Mouse (Mus musculus): Measurements from ENCODE around the gene Dnajc15. TPM values are rescaled to one million over a fixed set of nuclear protein-coding genes. Genes with fewer than 3 reads are reported as not detected.

Gene Dnajc15
- total RNA-seq (2017): 36.6 and 67.0 TPM in 2 replicates

GRCm38 (mm10) chr14:77874304-77875241 is at the start of gene Dnajc15:
TSS of gene Dnajc15 (minus strand) at chr14:77875125.
- peak; percentile 85 for ATAC-seq (replicated peaks; ENCODE audit: low read depth, poor library complexity, severe bottlenecking)

- ATAC-seq (replicated peaks; ENCODE audit: low read depth, poor library complexity, severe bottlenecking): no peak
Measured at GRCm38 (mm10) chr14:77923076-77923865, 48.3 kb upstream of the Dnajc15 start.

- no peak for ATAC-seq (replicated peaks; ENCODE audit: low read depth, poor library complexity, severe bottlenecking)
Measured at GRCm38 (mm10) chr14:77921641-77922040, 46.7 kb upstream of the Dnajc15 start.

GRCm38 (mm10) chr14:77915776-77916175 is 40.9 kb upstream of the Dnajc15 start:
- ATAC-seq (replicated peaks; ENCODE audit: low read depth, poor library complexity, severe bottlenecking): no peak

- no peak for ATAC-seq (replicated peaks; ENCODE audit: low read depth, poor library complexity, severe bottlenecking)
Measured at GRCm38 (mm10) chr14:77906586-77906985, 31.7 kb upstream of the Dnajc15 start.

- ATAC-seq (replicated peaks; ENCODE audit: low read depth, poor library complexity, severe bottlenecking): no peak
Measured at GRCm38 (mm10) chr14:77905466-77905865, 30.5 kb upstream of the Dnajc15 start.

- ATAC-seq (replicated peaks; ENCODE audit: low read depth, poor library complexity, severe bottlenecking): peak; percentile 89
Measured at GRCm38 (mm10) chr14:77904171-77904762, 29.3 kb upstream of the Dnajc15 start, which contains the start of gene Epsti1. TSS of gene Epsti1 (plus strand) at chr14:77904239.

- ATAC-seq (replicated peaks; ENCODE audit: low read depth, poor library complexity, severe bottlenecking): no peak
Measured at GRCm38 (mm10) chr14:77902541-77902940, 27.6 kb upstream of the Dnajc15 start.

GRCm38 (mm10) chr14:77895951-77896350 is 21.0 kb upstream of the Dnajc15 start:
- no peak for ATAC-seq (replicated peaks; ENCODE audit: low read depth, poor library complexity, severe bottlenecking)

- no peak for ATAC-seq (replicated peaks; ENCODE audit: low read depth, poor library complexity, severe bottlenecking)
Measured at GRCm38 (mm10) chr14:77889911-77890310, 15.0 kb upstream of the Dnajc15 start.

- 0 out of 2 replicates have a peak, but pooled peaks have one; percentile 22 for ATAC-seq (replicated peaks; ENCODE audit: low read depth, poor library complexity, severe bottlenecking)
Measured at GRCm38 (mm10) chr14:77886941-77887340, 12.0 kb upstream of the Dnajc15 start.

- ATAC-seq (replicated peaks; ENCODE audit: low read depth, poor library complexity, severe bottlenecking): no peak
Measured at GRCm38 (mm10) chr14:77886376-77886775, 11.5 kb upstream of the Dnajc15 start.

GRCm38 (mm10) chr14:77882669-77883068 is 7.7 kb upstream of the Dnajc15 start:
- no peak for ATAC-seq (replicated peaks; ENCODE audit: low read depth, poor library complexity, severe bottlenecking)

GRCm38 (mm10) chr14:77881998-77882397 is 7.1 kb upstream of the Dnajc15 start:
- ATAC-seq (replicated peaks; ENCODE audit: low read depth, poor library complexity, severe bottlenecking): no peak

- ATAC-seq (replicated peaks; ENCODE audit: low read depth, poor library complexity, severe bottlenecking): peak; percentile 73
Measured at GRCm38 (mm10) chr14:77877876-77878275, 3.0 kb upstream of the Dnajc15 start.

GRCm38 (mm10) chr14:77876199-77876598 is 1.3 kb upstream of the Dnajc15 start:
- no peak for ATAC-seq (replicated peaks; ENCODE audit: low read depth, poor library complexity, severe bottlenecking)

GRCm38 (mm10) chr14:77871380-77871975 is 3.4 kb downstream of the Dnajc15 start:
- peak; percentile 61 for ATAC-seq (replicated peaks; ENCODE audit: low read depth, poor library complexity, severe bottlenecking)

- no peak for ATAC-seq (replicated peaks; ENCODE audit: low read depth, poor library complexity, severe bottlenecking)
Measured at GRCm38 (mm10) chr14:77870926-77871325, 4.0 kb downstream of the Dnajc15 start.

GRCm38 (mm10) chr14:77867601-77868000 is 7.3 kb downstream of the Dnajc15 start:
- no peak for ATAC-seq (replicated peaks; ENCODE audit: low read depth, poor library complexity, severe bottlenecking)

GRCm38 (mm10) chr14:77864510-77864909 is 10.4 kb downstream of the Dnajc15 start:
- ATAC-seq (replicated peaks; ENCODE audit: low read depth, poor library complexity, severe bottlenecking): peak; percentile 43; the same call in 1 of the 2 replicates
